Mouse (Mus musculus): Measurements from ENCODE around the gene Klhl22. TPM values are rescaled to one million over a fixed set of nuclear protein-coding genes. Genes with fewer than 3 reads are reported as not detected.

The Klhl22 gene
- polyA plus RNA-seq, 1 experiment from 2014 or later: 40.6 TPM

DNA sequence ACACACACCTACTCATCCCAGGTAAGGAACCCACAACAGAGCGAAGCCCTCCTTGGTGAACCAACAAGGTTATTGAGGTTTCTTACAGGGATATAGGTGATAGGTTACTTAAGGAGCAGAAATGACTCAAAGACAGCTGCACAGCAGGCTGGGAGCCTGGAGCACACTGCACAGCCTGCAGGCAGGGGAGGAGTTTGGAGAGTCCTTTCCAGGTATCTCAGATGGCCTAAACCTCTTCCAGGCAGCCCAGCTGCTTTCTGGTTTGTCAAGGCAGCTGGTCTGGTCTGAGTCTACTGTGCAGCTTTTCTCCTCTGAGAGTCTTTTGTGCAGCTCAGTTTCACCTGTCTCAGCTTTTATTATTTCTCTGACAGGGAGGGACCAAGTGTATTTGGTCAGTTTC, 1.7 kb upstream of the Klhl22 start:
- Histone ChIP-seq H3K4me3 (no peak overlapping the region), H3K9me3 (no peaks in the 10 kb centered on the region), H3K27ac (replicated peaks) (no peak overlapping the region), H3K36me3 (peaks cover 12% of the 10 kb centered on the region), H3K9ac (no peak overlapping the region), H3K4me2 (no peak overlapping the region), H3K27me3 (replicated peaks) (0 out of 2 replicates have a peak, but pooled peaks cover 4% of the 10 kb centered on the region), H3K4me1 (peaks cover 37% of the 10 kb centered on the region)
- ATAC-seq (ENCODE audit: extremely low read depth, insufficient number of reproducible peaks, low FRiP score, low TSS enrichment): no peak
- WGBS: 89% methylated on average over 1 of the region's 1 CpGs

- 37% methylated on average over 9 of the region's 9 CpGs for WGBS
- H3K9me3 ChIP-seq: no peaks in the 10 kb centered on the region
- H3K4me3 ChIP-seq: peak overlapping the region; percentile 70
- H3K36me3 ChIP-seq: peaks cover 14% of the 10 kb centered on the region
- H3K4me1 ChIP-seq: peaks cover 30% of the 10 kb centered on the region
- no peak for ATAC-seq (ENCODE audit: extremely low read depth, insufficient number of reproducible peaks, low FRiP score, low TSS enrichment)
- H3K27me3 ChIP-seq (replicated peaks): 0 out of 2 replicates have a peak, but pooled peaks cover 4% of the 10 kb centered on the region
- H3K9ac ChIP-seq: peak overlapping the region; percentile 92
- H3K4me2 ChIP-seq: peak overlapping the region; percentile 92
- H3K27ac ChIP-seq (replicated peaks): peak overlapping the region; percentile 69
These were observed 516 bp upstream of the Klhl22 start for GRCm38 (mm10) chr16:17758902-17759301.

DNA sequence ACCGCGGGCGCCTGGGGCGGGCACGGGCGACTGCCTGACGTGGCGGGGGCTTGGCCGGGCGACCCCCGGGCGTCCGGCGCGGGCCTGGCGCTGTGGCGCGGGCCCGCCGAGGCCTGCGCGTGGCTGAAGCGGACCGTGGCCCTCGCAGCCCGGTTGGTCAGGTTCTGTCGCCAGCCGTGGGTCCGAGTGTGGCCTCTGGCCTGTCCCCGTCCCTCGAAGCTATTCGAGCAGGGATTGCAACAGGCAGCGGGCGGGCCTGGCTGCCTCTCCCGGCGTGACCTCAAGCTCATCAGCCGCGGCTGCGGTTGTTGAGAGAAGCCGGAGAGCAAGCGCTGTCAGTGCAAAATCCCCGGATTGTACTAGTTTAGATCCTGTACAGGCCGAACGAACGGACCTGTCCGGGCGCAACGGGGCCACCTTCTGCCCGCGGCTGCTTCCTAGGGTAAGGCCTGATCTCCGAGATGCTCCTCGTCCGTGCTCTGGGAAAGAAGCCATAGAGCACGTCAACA, 449 bp downstream of the Klhl22 start:
- peak overlapping the region; percentile 92 for H3K4me2 ChIP-seq
- 1% methylated on average over 44 of the region's 54 CpGs for WGBS
- peaks cover 20% of the 10 kb centered on the region for H3K36me3 ChIP-seq
- H3K27me3 ChIP-seq (replicated peaks): 0 out of 2 replicates have a peak, but pooled peaks cover 4% of the 10 kb centered on the region
- H3K9ac ChIP-seq: peak overlapping the region; percentile 92
- no peaks in the 10 kb centered on the region for H3K9me3 ChIP-seq
- H3K27ac ChIP-seq (replicated peaks): peak overlapping the region; percentile 69
- peak overlapping the region; percentile 70 for H3K4me3 ChIP-seq
- ATAC-seq (ENCODE audit: extremely low read depth, insufficient number of reproducible peaks, low FRiP score, low TSS enrichment): peak; percentile 34; the same call in 1 of the 2 replicates
- H3K4me1 ChIP-seq: peaks cover 35% of the 10 kb centered on the region

- Histone ChIP-seq H3K4me3 (peak overlapping the region; percentile 70), H3K4me1 (peaks cover 35% of the 10 kb centered on the region), H3K27ac (replicated peaks) (no peak overlapping the region), H3K4me2 (peak overlapping the region; percentile 92), H3K27me3 (replicated peaks) (0 out of 2 replicates have a peak, but pooled peaks cover 4% of the 10 kb centered on the region), H3K36me3 (peaks cover 27% of the 10 kb centered on the region), H3K9ac (peak overlapping the region; percentile 92; the same call in 1 of the 2 replicates), H3K9me3 (no peaks in the 10 kb centered on the region)
- no peak for ATAC-seq (ENCODE audit: extremely low read depth, insufficient number of reproducible peaks, low FRiP score, low TSS enrichment)
- WGBS: 38% methylated on average over 8 of the region's 8 CpGs
These were observed 1.2 kb downstream of the Klhl22 start for GRCm38 (mm10) chr16:17760657-17761056.

DNA sequence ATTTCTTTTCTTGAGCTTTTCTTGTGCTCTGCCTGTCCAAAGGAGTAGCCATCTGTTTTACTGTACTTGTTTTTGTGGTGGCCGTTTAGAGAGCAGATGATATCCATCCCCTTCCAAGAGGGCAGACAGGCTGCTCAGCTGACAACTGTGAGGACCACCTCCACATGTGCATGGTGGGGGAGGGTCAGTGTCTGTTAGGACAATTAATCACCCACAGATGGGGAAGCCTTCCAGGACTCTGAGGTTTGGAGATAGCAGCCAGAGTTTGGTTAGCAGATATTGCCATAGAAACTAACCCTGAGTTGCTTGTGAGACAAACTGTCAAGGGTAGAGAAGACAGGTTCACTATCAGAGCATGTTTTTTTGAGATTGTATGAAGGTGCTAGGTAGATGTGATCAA, 1.7 kb downstream of the Klhl22 start:
- Histone ChIP-seq H3K4me3 (peak overlapping the region; percentile 70; the same call in 1 of the 2 replicates), H3K36me3 (peaks cover 31% of the 10 kb centered on the region), H3K27ac (replicated peaks) (no peak overlapping the region), H3K4me1 (peaks cover 35% of the 10 kb centered on the region), H3K9me3 (no peaks in the 10 kb centered on the region), H3K4me2 (peak overlapping the region; percentile 92), H3K27me3 (replicated peaks) (0 out of 2 replicates have a peak, but pooled peaks cover 4% of the 10 kb centered on the region), H3K9ac (no peak overlapping the region)
- 44% methylated on average over 1 of the region's 1 CpGs for WGBS
- ATAC-seq (ENCODE audit: extremely low read depth, insufficient number of reproducible peaks, low FRiP score, low TSS enrichment): no peak

DNA sequence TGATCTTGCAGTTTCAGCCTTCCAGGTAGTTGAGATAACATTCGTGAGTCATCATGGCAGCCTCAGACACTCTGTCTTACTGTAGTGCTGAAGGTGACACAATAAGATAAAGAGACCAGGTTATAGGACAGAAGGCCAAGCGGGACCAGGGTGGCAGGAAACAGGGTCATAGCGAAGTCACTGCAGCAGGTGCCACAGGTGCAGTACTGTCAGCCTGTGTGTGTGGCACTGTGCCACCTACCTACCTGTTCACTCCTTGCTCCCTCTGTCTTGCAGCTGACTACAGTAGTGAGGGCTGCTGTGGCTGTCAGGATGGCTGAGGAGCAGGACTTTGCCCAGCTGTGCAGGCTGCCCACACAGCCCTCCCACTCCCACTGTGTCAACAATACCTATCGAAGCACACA, 4.7 kb downstream of the Klhl22 start:
- H3K4me3 ChIP-seq: no peak overlapping the region
- ATAC-seq (ENCODE audit: extremely low read depth, insufficient number of reproducible peaks, low FRiP score, low TSS enrichment): no peak
- 66% methylated on average over 4 of the region's 4 CpGs for WGBS
- H3K27me3 ChIP-seq (replicated peaks): no peaks in the 10 kb centered on the region
- H3K36me3 ChIP-seq: peaks cover 56% of the 10 kb centered on the region
- H3K9me3 ChIP-seq: no peaks in the 10 kb centered on the region
- no peak overlapping the region for H3K4me2 ChIP-seq
- peaks cover 42% of the 10 kb centered on the region for H3K4me1 ChIP-seq
- no peak overlapping the region for H3K9ac ChIP-seq
- H3K27ac ChIP-seq (replicated peaks): no peak overlapping the region

DNA sequence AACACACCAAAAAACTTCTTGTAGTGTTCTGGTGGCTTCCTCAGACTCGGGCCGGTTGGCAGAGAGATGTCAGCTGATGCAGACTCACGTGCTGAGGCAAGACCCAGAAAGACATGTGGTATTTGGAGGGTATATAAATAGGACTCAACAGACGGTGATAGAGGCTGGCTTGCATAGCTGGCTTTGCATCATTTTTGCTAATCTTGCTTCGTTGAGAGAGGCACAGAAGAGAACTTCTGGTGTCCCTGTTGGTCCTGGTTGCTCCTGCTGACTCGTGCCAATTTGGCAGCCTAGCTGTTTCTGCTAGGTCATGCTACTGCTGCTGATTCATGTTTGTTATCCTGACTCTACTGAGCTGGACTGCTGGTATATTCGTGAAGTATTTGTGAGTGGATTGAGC, 9.4 kb downstream of the Klhl22 start:
- H3K9me3 ChIP-seq: no peaks in the 10 kb centered on the region
- no peaks in the 10 kb centered on the region for H3K27me3 ChIP-seq (replicated peaks)
- no peak overlapping the region for H3K4me3 ChIP-seq
- no peak overlapping the region for H3K9ac ChIP-seq
- peak; percentile 69; the same call in 1 of the 2 replicates for ATAC-seq (ENCODE audit: extremely low read depth, insufficient number of reproducible peaks, low FRiP score, low TSS enrichment)
- WGBS: 44% methylated on average over 7 of the region's 7 CpGs
- H3K4me2 ChIP-seq: 0 out of 2 replicates have a peak overlapping the region, but pooled peaks have one; percentile 16
- H3K27ac ChIP-seq (replicated peaks): peak overlapping the region; percentile 62
- H3K4me1 ChIP-seq: peaks cover 26% of the 10 kb centered on the region
- H3K36me3 ChIP-seq: peaks cover 77% of the 10 kb centered on the region

DNA sequence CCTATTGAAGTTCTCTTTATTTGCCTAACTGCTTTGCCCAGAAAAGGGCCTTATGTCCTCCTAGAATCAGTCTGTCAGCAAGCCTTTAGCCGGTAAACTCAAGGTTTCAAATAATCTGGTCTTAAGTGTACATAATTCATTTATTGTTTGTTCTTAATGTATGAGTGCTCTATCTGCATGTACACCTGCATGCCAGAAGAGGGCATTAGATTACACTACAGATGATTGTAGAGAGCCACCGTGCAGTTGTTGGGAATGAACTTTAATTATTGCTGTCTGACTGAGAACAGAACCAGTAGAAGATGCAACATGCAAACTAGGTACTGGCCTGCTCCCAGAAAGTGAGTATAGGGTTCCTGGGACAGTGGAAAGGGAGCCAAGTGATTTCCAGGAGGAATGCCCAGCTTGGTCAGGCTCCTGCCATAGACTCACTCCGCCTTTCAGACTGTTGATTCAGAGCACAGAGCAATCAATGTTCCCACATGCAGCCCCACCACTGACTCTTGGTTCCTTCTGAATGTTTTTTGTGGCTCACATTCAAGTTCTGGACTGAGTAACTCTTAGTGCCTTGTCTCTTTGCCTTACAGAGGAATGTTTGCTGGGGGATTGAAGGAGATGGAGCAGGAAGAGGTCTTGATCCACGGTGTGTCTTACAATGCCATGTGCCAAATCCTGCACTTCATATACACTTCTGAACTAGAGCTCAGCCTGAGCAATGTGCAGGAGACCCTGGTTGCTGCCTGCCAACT, 11.9 kb downstream of the Klhl22 start:
- peaks cover 19% of the 10 kb centered on the region for H3K4me1 ChIP-seq
- peak overlapping the region; percentile 17 for H3K27ac ChIP-seq (replicated peaks)
- no peaks in the 10 kb centered on the region for H3K27me3 ChIP-seq (replicated peaks)
- 65% methylated on average over 4 of the region's 4 CpGs for WGBS
- H3K4me2 ChIP-seq: no peak overlapping the region
- peaks cover 80% of the 10 kb centered on the region for H3K36me3 ChIP-seq
- ATAC-seq (ENCODE audit: extremely low read depth, insufficient number of reproducible peaks, low FRiP score, low TSS enrichment): no peak
- H3K9me3 ChIP-seq: no peaks in the 10 kb centered on the region
- H3K4me3 ChIP-seq: no peak overlapping the region
- H3K9ac ChIP-seq: no peak overlapping the region

DNA sequence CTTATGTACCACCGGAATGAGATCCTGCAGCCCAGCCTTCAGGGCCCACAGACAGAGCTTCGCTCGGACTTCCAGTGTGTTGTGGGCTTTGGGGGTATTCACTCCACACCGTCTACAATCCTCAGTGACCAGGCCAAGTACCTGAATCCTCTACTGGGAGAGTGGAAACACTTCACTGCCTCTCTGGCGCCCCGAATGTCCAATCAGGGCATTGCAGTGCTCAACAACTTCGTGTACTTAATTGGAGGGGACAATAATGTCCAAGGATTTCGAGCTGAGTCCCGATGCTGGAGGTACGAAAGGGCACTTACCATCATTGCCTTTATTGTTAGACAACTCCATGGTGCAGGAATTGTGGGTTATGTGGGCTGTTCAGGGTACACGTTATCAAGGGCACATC, 17.4 kb downstream of the Klhl22 start:
- Histone ChIP-seq H3K36me3 (peaks cover 83% of the 10 kb centered on the region), H3K4me3 (no peak overlapping the region), H3K9me3 (no peaks in the 10 kb centered on the region), H3K4me1 (peaks cover under 1% of the 10 kb centered on the region; the same call in 1 of the 2 replicates), H3K27me3 (replicated peaks) (no peaks in the 10 kb centered on the region), H3K9ac (no peak overlapping the region), H3K4me2 (no peak overlapping the region), H3K27ac (replicated peaks) (no peak overlapping the region)
- ATAC-seq (ENCODE audit: extremely low read depth, insufficient number of reproducible peaks, low FRiP score, low TSS enrichment): no peak
- WGBS: 67% methylated on average over 11 of the region's 11 CpGs

- H3K9me3 ChIP-seq: no peaks in the 10 kb centered on the region
- WGBS: 76% methylated on average over 4 of the region's 4 CpGs
- peaks cover 78% of the 10 kb centered on the region for H3K36me3 ChIP-seq
- H3K4me3 ChIP-seq: no peak overlapping the region
- H3K27me3 ChIP-seq (replicated peaks): no peaks in the 10 kb centered on the region
- no peak overlapping the region for H3K4me2 ChIP-seq
- no peaks in the 10 kb centered on the region for H3K4me1 ChIP-seq
- no peak overlapping the region for H3K9ac ChIP-seq
- no peak overlapping the region for H3K27ac ChIP-seq (replicated peaks)
- no peak for ATAC-seq (ENCODE audit: extremely low read depth, insufficient number of reproducible peaks, low FRiP score, low TSS enrichment)
These were observed 18.8 kb downstream of the Klhl22 start for GRCm38 (mm10) chr16:17778223-17778622.

DNA sequence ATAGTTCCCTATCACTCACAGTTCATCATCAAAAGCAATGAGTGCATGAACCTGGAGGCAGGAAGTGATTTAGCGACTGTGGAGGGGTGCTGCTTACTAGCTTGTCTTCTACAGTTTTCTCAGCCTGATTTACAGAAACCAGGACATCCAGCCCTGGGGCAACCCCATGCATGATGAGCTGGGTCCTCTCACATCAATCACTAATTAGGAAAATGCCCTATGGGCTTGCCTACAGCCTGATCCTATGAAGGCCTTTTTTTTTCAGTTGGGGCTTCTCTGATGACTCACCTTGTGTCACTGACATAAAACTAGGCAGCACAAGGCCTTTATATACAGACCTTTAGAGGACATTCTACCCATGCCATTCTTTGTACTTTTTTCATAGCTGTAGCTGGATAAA, 20.3 kb downstream of the Klhl22 start:
- WGBS: 78% methylated on average over 1 of the region's 1 CpGs
- H3K36me3 ChIP-seq: peaks cover 82% of the 10 kb centered on the region
- no peak overlapping the region for H3K4me3 ChIP-seq
- H3K4me1 ChIP-seq: no peaks in the 10 kb centered on the region
- no peak overlapping the region for H3K4me2 ChIP-seq
- H3K27ac ChIP-seq (replicated peaks): no peak overlapping the region
- H3K9ac ChIP-seq: no peak overlapping the region
- ATAC-seq (ENCODE audit: extremely low read depth, insufficient number of reproducible peaks, low FRiP score, low TSS enrichment): no peak
- no peaks in the 10 kb centered on the region for H3K27me3 ChIP-seq (replicated peaks)
- H3K9me3 ChIP-seq: no peaks in the 10 kb centered on the region
